Mouse (Mus musculus) kidney, adult 8-10 months (tissue): ENCODE data around the gene Cdhr5.
"Not testable (repeated sequence)": the region's sequence is repeated elsewhere in the genome, so short reads cannot be mapped to it uniquely, and the experiment has no call there.

Experiments
- DNase-seq, 2 experiments: peaks; one replicate each; pipeline ENCODE4 v3.0.0; 2022

Gene Cdhr5

GRCm38 (mm10) chr7:141277701-141278678 is 1.4 kb upstream of the Cdhr5 start:
- no peak for DNase-seq

DNA sequence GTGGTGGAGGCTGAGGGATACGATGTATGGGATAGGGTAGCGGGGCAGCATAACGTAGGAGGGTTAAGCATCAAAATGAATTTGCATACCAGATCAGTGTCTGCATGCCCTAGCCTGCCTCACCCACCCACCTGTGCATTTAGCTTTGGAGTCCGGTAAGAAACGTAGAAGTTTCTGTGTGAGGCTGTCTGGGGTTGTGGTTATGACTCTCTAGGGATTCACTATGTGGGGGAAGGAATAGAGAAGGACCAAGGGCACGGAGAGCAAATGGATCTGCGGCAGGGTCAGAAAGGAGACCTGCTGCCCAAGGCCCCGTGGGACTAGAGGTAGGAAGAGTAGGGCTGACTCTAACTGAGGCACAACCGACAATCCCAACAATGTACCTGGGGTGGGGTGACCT is 1.2 kb downstream of the Cdhr5 start:
- DNase-seq: no peak

DNA sequence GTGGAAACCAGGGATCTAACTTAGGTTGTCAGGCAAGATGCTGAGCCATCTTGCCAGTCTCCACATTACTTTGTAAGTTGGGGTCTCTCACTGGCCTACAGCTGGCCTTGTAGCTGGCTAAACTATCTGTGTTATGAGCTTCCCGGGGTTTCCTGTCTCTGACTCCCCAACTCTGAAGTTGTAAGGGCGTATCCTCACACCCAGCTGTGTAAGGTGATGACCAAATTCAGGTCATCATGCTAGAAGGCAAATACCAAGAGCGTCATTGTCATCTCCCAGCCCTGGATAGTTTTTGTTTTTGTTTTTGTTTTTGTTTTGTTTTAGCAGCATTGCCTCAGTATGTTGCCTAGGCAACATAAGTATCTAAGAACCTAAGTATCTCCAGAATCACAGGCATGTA is 6.0 kb downstream of the Cdhr5 start:
- DNase-seq: no peak

DNA sequence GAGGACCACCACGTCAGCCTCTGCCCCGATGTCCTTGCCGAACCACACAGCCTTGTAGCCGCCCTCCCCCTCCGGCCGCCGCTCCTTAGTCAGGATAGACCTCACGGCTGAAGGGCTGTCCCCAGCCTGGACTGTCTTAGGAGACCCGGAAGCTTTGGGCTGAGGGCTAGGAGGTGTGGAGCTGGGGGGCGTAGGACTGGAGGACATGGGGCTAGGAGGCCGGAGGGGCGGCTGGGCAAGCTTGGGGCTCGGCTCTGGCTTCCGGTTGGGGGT is 7.4 kb downstream of the Cdhr5 start:
- no peak for DNase-seq

- no peak for DNase-seq
These were observed 7.9 kb downstream of the Cdhr5 start for GRCm38 (mm10) chr7:141268466-141269272.

DNA sequence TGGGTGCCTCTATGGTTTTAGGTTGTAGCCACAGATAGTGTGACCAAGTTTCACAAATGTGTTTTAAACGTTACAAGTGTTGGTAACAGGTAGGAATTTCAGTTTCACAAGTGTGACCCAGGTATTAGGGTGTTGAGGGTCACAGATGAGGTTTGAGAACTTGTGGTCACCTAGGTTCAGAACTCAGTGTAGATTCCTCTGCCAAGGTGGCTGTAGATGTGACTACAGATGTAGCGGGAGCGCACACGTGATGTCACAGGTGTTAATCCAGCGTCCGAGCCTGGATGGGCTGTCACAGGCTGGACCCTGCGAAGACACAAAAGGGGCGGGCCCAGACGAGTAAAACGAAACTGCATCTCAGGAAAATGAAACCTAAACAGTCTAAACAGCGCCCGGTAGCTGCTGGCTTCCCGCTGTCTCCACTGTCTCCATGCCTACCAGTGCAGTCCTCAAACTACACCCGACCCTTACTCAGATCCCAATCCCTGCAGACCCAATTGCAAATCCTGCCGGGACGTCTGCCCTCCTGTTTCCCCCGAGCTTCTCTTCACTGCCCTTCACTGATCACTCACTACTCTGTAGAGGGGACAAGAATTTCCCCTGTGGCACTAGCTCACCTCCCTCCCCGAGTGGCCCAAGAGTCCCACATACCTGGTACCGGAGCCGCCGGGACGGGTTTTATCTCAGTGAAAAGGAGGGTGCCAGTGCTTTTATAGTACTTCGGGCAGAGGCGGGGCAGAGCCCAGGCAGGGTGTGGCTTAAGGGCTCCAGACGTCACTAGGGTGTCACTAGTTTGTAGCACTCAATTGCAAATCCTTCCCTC is 10.6 kb downstream of the Cdhr5 start, which contains the start of gene Irf7:
Gene Irf7, minus strand, starts transcription at position 743 of the 823 bp plus-strand sequence.
- DNase-seq: peak; percentile 54 to 77

- DNase-seq: no peak
These were observed 11.2 kb downstream of the Cdhr5 start for GRCm38 (mm10) chr7:141265411-141265738.

- peak; percentile 23 to 42 for DNase-seq
These were observed 11.7 kb downstream of the Cdhr5 start for GRCm38 (mm10) chr7:141264761-141265410.

DNA sequence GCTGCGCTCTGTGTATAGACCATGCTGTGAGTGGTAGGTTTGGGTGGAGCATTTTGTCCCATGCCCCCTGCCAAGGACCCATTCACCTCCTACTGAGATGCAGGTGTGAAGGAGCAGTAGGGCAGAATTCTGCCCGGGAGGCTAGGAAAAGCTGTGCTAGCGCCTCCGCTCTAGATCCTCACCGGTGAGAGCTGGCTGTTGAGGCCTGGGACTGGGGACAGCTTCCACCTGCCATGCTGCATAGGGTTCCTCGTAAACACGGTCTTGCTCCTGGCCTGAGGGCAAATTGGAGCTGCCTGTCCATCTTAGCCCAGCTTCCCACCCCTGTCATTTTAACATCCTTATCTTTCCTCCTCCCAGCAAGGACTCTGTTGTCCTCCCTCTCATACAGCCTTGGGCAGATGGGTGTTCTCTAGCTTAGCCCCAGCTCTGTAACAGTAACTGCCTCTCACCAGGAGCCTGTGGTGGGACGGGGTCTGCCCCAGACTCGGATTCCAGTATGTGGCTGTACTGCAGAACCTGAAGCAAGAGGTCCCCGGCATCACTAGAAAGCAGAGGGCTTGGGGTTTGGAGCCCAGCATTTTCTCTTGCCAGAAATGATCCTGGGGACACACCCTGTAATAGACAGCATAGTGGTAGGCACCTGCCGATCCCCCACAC is 12.4 kb downstream of the Cdhr5 start:
- no peak for DNase-seq

DNA sequence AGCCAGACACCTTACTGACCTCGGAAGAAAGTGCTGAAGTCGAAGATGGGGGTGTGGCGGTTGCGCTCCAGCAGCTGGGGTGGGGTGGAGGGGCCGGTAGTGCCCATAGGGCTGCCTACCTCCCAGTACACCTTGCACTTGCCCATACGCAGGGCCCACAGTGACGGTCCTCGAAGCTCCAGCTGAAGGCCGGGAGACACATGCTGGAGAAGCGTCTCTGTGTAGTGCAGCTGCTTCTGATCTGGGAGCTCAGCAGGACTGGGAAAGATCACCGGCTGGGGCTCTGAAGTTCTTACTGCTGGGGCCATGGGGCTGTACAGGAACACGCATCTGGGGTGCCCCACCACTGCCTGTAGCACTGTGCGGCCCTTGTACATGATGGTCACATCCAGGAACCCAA is 12.9 kb downstream of the Cdhr5 start:
- DNase-seq: no peak

DNA sequence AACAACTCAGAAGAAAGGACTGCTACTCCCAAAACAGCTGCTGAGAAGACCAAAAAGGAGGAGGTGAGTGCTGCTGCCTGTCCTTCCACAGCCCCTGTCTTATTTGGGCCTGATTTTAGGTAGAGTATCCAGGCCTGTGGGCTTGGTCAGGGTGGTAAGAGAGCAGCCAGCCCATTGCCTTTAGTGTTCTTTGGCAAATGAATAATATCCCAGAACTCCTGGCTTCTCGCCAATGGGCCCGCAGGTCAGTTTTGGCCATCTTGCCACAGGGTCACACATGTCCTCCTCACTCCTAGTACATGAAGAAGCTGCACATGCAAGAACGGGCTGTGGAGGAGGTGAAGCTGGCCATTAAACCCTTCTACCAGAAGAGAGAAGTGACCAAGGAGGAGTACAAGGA is 15.1 kb downstream of the Cdhr5 start:
- DNase-seq: no peak

GRCm38 (mm10) chr7:141256159-141256558 is 20.4 kb downstream of the Cdhr5 start:
- DNase-seq: no peak

DNA sequence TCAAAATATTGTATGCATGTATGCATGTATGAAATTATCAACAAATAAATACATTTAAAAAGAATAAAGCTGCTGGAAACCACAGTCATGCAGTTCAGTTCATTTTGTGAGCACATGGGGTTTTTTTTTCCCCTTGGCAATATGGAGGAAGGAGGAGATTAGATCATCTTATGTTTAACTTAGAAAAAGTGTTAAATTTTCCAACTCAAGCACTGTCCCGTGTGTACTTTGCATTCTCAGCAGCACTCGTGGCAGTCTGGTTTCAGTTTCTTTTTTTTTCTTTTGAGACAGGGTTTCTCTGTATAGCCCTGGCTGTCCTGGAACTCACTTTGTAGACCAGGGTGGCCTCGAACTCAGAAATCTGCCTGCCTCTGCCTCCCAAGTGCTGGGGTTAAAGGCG is 26.1 kb downstream of the Cdhr5 start:
- not testable (repeated sequence) for DNase-seq

DNA sequence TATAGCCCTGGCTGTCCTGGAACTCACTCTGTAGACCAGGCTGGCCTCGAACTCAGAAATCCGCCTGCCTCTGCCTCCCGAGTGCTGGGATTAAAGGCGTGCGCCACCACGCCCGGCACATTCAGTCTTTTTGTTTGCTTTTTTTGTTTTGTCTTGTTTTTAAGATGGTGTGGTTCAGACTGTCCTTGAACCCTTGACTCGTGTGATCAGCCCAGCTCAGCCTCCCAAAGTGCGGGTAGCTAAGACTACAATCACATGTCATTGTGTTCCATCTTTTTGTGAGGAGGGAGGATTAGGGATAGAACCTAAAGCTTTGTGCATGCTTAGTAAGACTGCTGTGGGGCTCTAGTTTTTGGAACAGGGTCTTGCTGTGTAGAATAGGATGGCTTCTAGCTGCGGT is 45.0 kb downstream of the Cdhr5 start:
- DNase-seq: no peak

DNA sequence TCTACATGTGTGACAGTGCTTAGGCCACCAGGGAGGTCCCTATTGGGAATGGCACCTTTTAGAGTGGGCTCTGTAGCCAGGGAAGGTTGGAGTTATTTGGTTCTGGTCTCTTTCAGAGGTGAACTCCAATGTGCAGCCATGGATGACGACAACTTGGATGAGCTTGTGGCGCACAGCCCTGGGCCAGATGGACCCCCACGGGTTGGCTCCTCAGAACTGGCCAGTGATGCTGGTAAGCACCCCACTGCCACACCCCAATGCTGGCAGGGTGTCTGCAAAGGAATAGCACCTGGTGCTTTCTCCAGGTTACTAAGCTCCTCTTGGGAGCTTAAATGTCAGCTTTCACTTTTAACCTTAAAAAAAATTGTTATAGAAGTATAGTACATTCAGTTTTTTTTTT is 45.5 kb downstream of the Cdhr5 start:
- no peak for DNase-seq

- no peak for DNase-seq
These were observed 46.0 kb downstream of the Cdhr5 start for GRCm38 (mm10) chr7:141230570-141230969.

DNA sequence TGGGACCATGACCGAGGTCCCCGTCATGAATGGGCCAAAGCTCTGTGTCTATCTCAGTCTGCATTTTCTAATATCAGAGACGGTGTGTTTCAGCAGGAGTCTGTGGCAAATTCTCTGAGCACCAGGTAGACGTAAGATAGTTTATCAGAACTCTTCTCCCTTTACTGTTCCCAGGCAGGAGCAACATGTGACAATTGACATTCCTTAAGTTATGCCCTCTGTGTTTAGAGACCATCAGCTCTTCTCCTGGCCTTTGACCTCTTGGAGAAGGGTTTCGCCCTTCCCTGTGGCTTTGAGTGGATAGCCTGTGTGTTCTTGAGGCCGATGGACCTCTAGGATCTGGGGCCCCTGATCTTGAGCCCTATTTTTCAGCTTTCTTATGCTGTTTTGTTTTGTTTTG is 46.9 kb downstream of the Cdhr5 start:
- DNase-seq: no peak

- DNase-seq: peak; percentile 85 to 88
These were observed 48.1 kb downstream of the Cdhr5 start, which contains the start of gene Phrf1 for GRCm38 (mm10) chr7:141228279-141229067. Gene Phrf1 (plus strand): TSS chr7:141228784.

DNA sequence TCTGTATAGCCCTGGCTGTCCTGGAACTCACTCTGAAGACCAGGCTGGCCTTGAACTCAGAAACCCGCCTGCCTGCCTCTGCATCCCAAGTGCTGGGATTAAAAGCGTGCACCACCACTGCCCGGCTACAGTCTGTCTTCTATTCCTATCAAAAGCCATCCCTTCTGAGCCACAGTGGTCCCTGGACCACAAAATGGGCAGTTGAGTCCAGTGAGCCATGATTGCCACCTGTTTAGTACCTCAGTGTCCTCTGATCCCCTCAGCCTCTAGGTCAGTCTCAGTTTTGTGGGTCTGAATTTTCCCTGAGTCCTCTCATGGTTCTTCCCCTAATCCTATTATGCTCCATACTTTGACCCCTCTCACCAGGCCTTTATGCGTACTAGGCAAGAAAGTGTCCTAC is 48.8 kb downstream of the Cdhr5 start:
- DNase-seq: no peak

GRCm38 (mm10) chr7:141226535-141226934 is 50.1 kb downstream of the Cdhr5 start:
- no peak for DNase-seq

GRCm38 (mm10) chr7:141222696-141223215 is 53.8 kb downstream of the Cdhr5 start:
- no peak for DNase-seq
